Mouse (Mus musculus) G1E (cell line): ENCODE data around the gene Plac9a. TPM values are rescaled to one million over a fixed set of nuclear protein-coding genes. Genes with fewer than 3 reads are reported as not detected.

ENCODE experiments used
- ATAC-seq: 2 replicates; pipeline ENCODE4 v1.8.0; 2016; ENCODE audit warnings: mild to moderate bottlenecking; ENCODE audit not compliant: insufficient number of reproducible peaks, poor library complexity, low FRiP score, severe bottlenecking; ENCODE audit errors: extremely low read depth
- DNase-seq: peaks from one replicate; pipeline ENCODE4 v3.0.0; 2012; ENCODE audit warnings: low spot score
- H3K27me3 ChIP-seq: 2 replicates; pipeline ENCODE4 v1.6.1; 2012; ENCODE audit warnings: mild to moderate bottlenecking, low read length, inconsistent platforms; ENCODE audit not compliant: insufficient read depth
- H3K36me3 ChIP-seq: replicated peaks from 2 replicates; pipeline ENCODE3; 2012; ENCODE audit warnings: mild to moderate bottlenecking, inconsistent platforms
- H3K4me1 ChIP-seq: 2 replicates; pipeline ENCODE4 v1.6.1; 2012; ENCODE audit warnings: low read depth, low read length, inconsistent platforms, mixed read lengths; ENCODE audit not compliant: insufficient read depth
- H3K4me3 ChIP-seq: 2 replicates; pipeline ENCODE4 v1.5.1; 2012; ENCODE audit warnings: low read depth, mild to moderate bottlenecking, inconsistent platforms, low read length, moderate library complexity, mixed read lengths
- H3K9me3 ChIP-seq: replicated peaks from 2 replicates; pipeline ENCODE4 v1.6.1; 2012; ENCODE audit warnings: inconsistent platforms
- CTCF ChIP-seq: IDR thresholded peaks from 2 replicates; pipeline ENCODE4 v1.5.1; 2012; ENCODE audit warnings: low read depth, low read length, inconsistent platforms, mixed read lengths
- GATA1 ChIP-seq: IDR thresholded peaks from 2 replicates; pipeline ENCODE4 v1.6.1; 2012; ENCODE audit warnings: borderline replicate concordance, low read length, inconsistent platforms, mixed read lengths
- GATA2 ChIP-seq: IDR thresholded peaks from 2 replicates; pipeline ENCODE4 v1.6.1; 2012; ENCODE audit warnings: low read depth, low read length, inconsistent platforms, borderline replicate concordance
- POLR2AphosphoS5 ChIP-seq: IDR thresholded peaks from 2 replicates; pipeline ENCODE4 v1.6.1; 2012; ENCODE audit warnings: low read depth, low read length, inconsistent platforms; ENCODE audit not compliant: insufficient replicate concordance
- TAL1 ChIP-seq: conservative IDR thresholded peaks from 2 replicates; pipeline ENCODE4 v1.6.1; 2012; ENCODE audit warnings: low read depth, low read length, inconsistent platforms, mixed read lengths
- polyA plus RNA-seq: library from polyadenylated mRNA; stranded (reverse); fragments of >175 nt; gene quantifications from 2 replicates; pipeline ENCODE4 v1.2.3, GENCODE M21; 2012
- total RNA-seq, 2 experiments: library from RNA; stranded (forward) in 1 of 2; stranded (reverse) in 1 of 2; fragments of 200-1000 nt in 1 of 2; fragments of >200 nt in 1 of 2; fragmentation: Nextera tagmentation in 1 of 2; gene quantifications; 2 replicates each; pipeline ENCODE4 v1.2.3; 2014 to 2017

Plac9a gene
- total and polyA plus RNA-seq, 3 experiments = not detected

- Histone ChIP-seq H3K4me1 (0 out of 2 replicates have a peak, but pooled peaks cover 5% of the 10 kb centered on the region), H3K9me3 (no peaks in the 10 kb centered on the region), H3K36me3 (peaks cover 26% of the 10 kb centered on the region), H3K27me3 (no peaks in the 10 kb centered on the region), H3K4me3 (no peak overlapping the region)
- TF ChIP-seq TAL1 (no peak), POLR2AphosphoS5 (no peak), GATA1 (no peak), GATA2 (no peak)
- DNase-seq (no peak), ATAC-seq (no peak)
These were observed 35.1 kb downstream of the Plac9a start for GRCm38 (mm10) chr14:25867834-25868233.

GRCm38 (mm10) chr14:25866832-25867231 lies 36.1 kb downstream of the Plac9a start:
- no peak for ATAC-seq
- DNase-seq = no peak
- Histone ChIP-seq H3K4me3 (no peak overlapping the region), H3K27me3 (no peaks in the 10 kb centered on the region), H3K4me1 (0 out of 2 replicates have a peak, but pooled peaks cover 8% of the 10 kb centered on the region), H3K36me3 (peaks cover 17% of the 10 kb centered on the region), H3K9me3 (no peaks in the 10 kb centered on the region)
- TF ChIP-seq TAL1 (no peak), GATA2 (no peak), CTCF (no peak), GATA1 (no peak), POLR2AphosphoS5 (no peak)

- Histone ChIP-seq H3K27me3 (no peaks in the 10 kb centered on the region), H3K36me3 (peaks cover 17% of the 10 kb centered on the region), H3K4me1 (0 out of 2 replicates have a peak, but pooled peaks cover 9% of the 10 kb centered on the region), H3K9me3 (no peaks in the 10 kb centered on the region), H3K4me3 (no peak overlapping the region)
- DNase-seq (no peak), ATAC-seq (no peak)
- TF ChIP-seq TAL1 = no peak
- no peak for TF ChIP-seq GATA1
- TF ChIP-seq CTCF = no peak
- TF ChIP-seq POLR2AphosphoS5 = no peak
- no peak for TF ChIP-seq GATA2
These were observed 36.5 kb downstream of the Plac9a start for GRCm38 (mm10) chr14:25866384-25866783.

DNA sequence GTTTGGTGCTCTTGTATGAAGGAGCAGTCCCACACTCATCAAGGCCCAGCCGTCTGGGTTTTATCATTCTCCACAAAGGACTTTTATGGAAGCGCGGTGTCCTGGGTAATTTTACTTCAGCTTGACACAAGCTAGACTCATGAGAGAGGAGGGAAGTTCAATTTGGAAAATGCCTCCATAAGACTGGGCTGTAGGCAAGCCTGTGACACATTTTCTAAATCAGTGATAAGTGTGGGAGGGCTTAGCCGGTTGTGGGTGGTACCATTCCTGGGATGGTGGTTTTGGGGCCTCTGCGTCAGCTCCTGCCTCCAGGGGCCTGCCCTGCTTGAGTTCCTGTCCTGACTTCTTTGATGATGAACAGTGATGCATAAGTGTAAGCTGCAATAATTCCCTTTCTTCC lies 37.6 kb downstream of the Plac9a start:
- Histone ChIP-seq H3K9me3 (no peaks in the 10 kb centered on the region), H3K4me3 (no peak overlapping the region), H3K4me1 (0 out of 2 replicates have a peak, but pooled peaks cover 9% of the 10 kb centered on the region), H3K36me3 (peaks cover 11% of the 10 kb centered on the region), H3K27me3 (no peaks in the 10 kb centered on the region)
- DNase-seq (no peak), ATAC-seq (no peak)
- TF ChIP-seq CTCF (no peak), GATA1 (no peak), TAL1 (no peak), POLR2AphosphoS5 (no peak), GATA2 (no peak)

- ATAC-seq = no peak
- Histone ChIP-seq H3K4me1 (peaks cover 4% of the 10 kb centered on the region; the same call in 1 of the 2 replicates), H3K4me3 (no peak overlapping the region), H3K9me3 (no peaks in the 10 kb centered on the region), H3K27me3 (no peaks in the 10 kb centered on the region), H3K36me3 (no peaks in the 10 kb centered on the region)
- DNase-seq = no peak
- TF ChIP-seq TAL1 (no peak), CTCF (no peak), GATA2 (no peak), POLR2AphosphoS5 (no peak), GATA1 (no peak)
These were observed 39.2 kb downstream of the Plac9a start for GRCm38 (mm10) chr14:25863721-25864120.

DNA sequence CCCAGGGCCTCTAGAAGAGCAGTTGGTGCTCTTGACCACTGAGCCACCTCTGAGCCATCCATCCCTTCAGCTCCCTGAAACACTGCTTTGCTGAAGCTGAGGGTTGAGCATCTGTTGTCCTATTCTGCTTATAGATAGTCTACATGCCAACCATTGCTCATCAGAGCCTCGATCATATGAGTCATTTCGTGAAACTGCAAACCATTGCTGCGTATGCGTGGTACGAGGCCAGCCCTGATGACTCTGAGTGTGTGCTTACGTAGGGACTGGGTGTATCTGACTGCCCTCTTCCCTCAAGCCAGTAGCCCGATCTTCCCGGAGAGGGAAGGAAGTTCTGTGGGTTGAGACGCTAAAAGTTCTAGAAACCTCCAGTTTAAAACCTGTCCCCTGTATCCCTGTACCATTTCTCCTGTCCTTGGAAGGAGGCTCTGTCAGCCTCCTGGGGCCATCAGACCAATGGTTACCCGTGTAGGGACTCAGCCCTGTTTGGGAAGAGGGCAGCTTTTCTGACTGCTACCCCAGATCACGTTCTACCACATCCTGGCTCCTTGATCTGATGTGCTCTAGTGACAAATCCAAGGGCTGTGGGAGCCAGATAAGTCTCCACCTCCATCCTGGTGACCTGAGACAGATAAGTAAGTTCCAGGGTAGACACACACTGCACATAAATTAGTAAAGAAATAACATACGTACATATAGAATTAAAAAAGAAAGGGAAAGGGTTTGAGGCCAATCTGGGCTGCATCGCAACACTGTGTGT lies 40.9 kb downstream of the Plac9a start:
- Histone ChIP-seq H3K36me3 (no peaks in the 10 kb centered on the region), H3K9me3 (no peaks in the 10 kb centered on the region), H3K4me3 (no peak overlapping the region), H3K4me1 (peaks cover 20% of the 10 kb centered on the region), H3K27me3 (no peaks in the 10 kb centered on the region)
- DNase-seq = no peak
- no peak; the same call in 1 of the 2 replicates for ATAC-seq
- TF ChIP-seq CTCF (no peak), GATA1 (no peak)
